Mouse (Mus musculus): Measurements from ENCODE around the gene Fbxl18. TPM values are rescaled to one million over a fixed set of nuclear protein-coding genes. Genes with fewer than 3 reads are reported as not detected.

Fbxl18 gene
- polyA plus RNA-seq, 1 experiment = 9.9 TPM

GRCm38 (mm10) chr5:142917402-142917801, 22.2 kb upstream of the Fbxl18 start:
- DNase-seq (ENCODE audit: low read depth, low spot score) = no peak
- 92% methylated on average over 8 of the region's 8 CpGs for WGBS

- 85% methylated on average over 7 of the region's 7 CpGs for WGBS
- DNase-seq (ENCODE audit: low read depth, low spot score) = no peak
These were observed 21.4 kb upstream of the Fbxl18 start for GRCm38 (mm10) chr5:142916593-142916992.

- 54% methylated on average over 11 of the region's 11 CpGs for WGBS
- no peak for DNase-seq (ENCODE audit: low read depth, low spot score)
These were observed 20.0 kb upstream of the Fbxl18 start for GRCm38 (mm10) chr5:142915231-142915630.

GRCm38 (mm10) chr5:142912739-142913138, 17.5 kb upstream of the Fbxl18 start:
- DNase-seq (ENCODE audit: low read depth, low spot score) = no peak
- 42% methylated on average over 4 of the region's 4 CpGs for WGBS

GRCm38 (mm10) chr5:142912320-142912719, 17.1 kb upstream of the Fbxl18 start:
- DNase-seq (ENCODE audit: low read depth, low spot score) = no peak
- WGBS = 73% methylated on average over 3 of the region's 3 CpGs

- no peak for DNase-seq (ENCODE audit: low read depth, low spot score)
- WGBS = 55% methylated on average over 2 of the region's 2 CpGs
These were observed 16.4 kb upstream of the Fbxl18 start for GRCm38 (mm10) chr5:142911629-142912028.

- DNase-seq (ENCODE audit: low read depth, low spot score) = no peak
- WGBS = 9% methylated on average over 8 of the region's 8 CpGs
These were observed 14.5 kb upstream of the Fbxl18 start for GRCm38 (mm10) chr5:142909576-142910278.

GRCm38 (mm10) chr5:142908941-142909575, 13.8 kb upstream of the Fbxl18 start:
- 13% methylated on average over 5 of the region's 5 CpGs for WGBS
- no peak for DNase-seq (ENCODE audit: low read depth, low spot score)

GRCm38 (mm10) chr5:142907803-142908559, 12.8 kb upstream of the Fbxl18 start:
- 17% methylated on average over 5 of the region's 5 CpGs for WGBS
- DNase-seq (ENCODE audit: low read depth, low spot score) = no peak

GRCm38 (mm10) chr5:142907048-142907802, 12.0 kb upstream of the Fbxl18 start:
- no peak for DNase-seq (ENCODE audit: low read depth, low spot score)
- WGBS = 10% methylated on average over 14 of the region's 14 CpGs

GRCm38 (mm10) chr5:142906532-142907047, 11.4 kb upstream of the Fbxl18 start, which contains the start of gene Actb:
Gene Actb (minus strand): TSS chr5:142906754.
- WGBS = 1% methylated on average over 41 of the region's 41 CpGs
- no peak for DNase-seq (ENCODE audit: low read depth, low spot score)

GRCm38 (mm10) chr5:142905725-142906531, 10.7 kb upstream of the Fbxl18 start:
- under 1% methylated on average over 83 of the region's 84 CpGs for WGBS
- DNase-seq (ENCODE audit: low read depth, low spot score) = no peak

GRCm38 (mm10) chr5:142905038-142905695, 9.9 kb upstream of the Fbxl18 start:
- DNase-seq (ENCODE audit: low read depth, low spot score) = no peak
- WGBS = under 1% methylated on average over 27 of the region's 27 CpGs

- no peak for DNase-seq (ENCODE audit: low read depth, low spot score)
- 34% methylated on average over 19 of the region's 19 CpGs for WGBS
These were observed 9.2 kb upstream of the Fbxl18 start for GRCm38 (mm10) chr5:142904208-142905037.

- no peak for DNase-seq (ENCODE audit: low read depth, low spot score)
- WGBS = 44% methylated on average over 14 of the region's 14 CpGs
These were observed 8.4 kb upstream of the Fbxl18 start for GRCm38 (mm10) chr5:142903470-142904207.

- 49% methylated on average over 5 of the region's 5 CpGs for WGBS
- no peak for DNase-seq (ENCODE audit: low read depth, low spot score)
These were observed 7.5 kb upstream of the Fbxl18 start for GRCm38 (mm10) chr5:142902506-142903314.
